Mouse (Mus musculus) E14TG2a.4 (cell line): ENCODE data around the gene Nptxr.

Experiments
- CTCF ChIP-seq: conservative IDR thresholded peaks from 2 replicates; pipeline ENCODE4 v1.5.1; 2014; ENCODE audit warnings: low read length
- NANOG ChIP-seq: IDR thresholded peaks from 2 replicates; pipeline ENCODE4 v1.6.1; 2014; ENCODE audit warnings: borderline replicate concordance, low read length, mixed read lengths
- POU5F1 ChIP-seq: IDR thresholded peaks from 2 replicates; pipeline ENCODE4 v1.6.1; 2014; ENCODE audit warnings: low read length, borderline replicate concordance

- TF ChIP-seq CTCF (peak; percentile 27), POU5F1 (no peak), NANOG (no peak)
These were observed 45.6 kb upstream of the Nptxr start for GRCm38 (mm10) chr15:79850143-79850542.
